Mouse (Mus musculus) forebrain, embryonic 15.5 days (tissue): ENCODE results near the gene Stard3nl. TPM values are rescaled to one million over a fixed set of nuclear protein-coding genes. Genes with fewer than 3 reads are reported as not detected.
"Not testable (repeated sequence)": the region's sequence is repeated elsewhere in the genome, so short reads cannot be mapped to it uniquely, and the experiment has no call there.

Source experiments
- ATAC-seq: fragments of 200-750 bp; cut with Nextera tagmentation; replicated peaks from 2 replicates; pipeline ENCODE4 v1.8.0; 2017; ENCODE audit warnings: mild to moderate bottlenecking, moderate TSS enrichment, moderate library complexity
- H3K27ac ChIP-seq: fragments of 300-500 bp; sonication (generic); replicated peaks from 2 replicates; pipeline ENCODE4 v1.5.1; 2015; ENCODE audit warnings: mild to moderate bottlenecking, inconsistent platforms
- H3K27me3 ChIP-seq: fragments of 300-500 bp; sonication (generic); 2 replicates; pipeline ENCODE4 v1.6.1; 2015; ENCODE audit warnings: inconsistent platforms
- H3K36me3 ChIP-seq: fragments of 300-500 bp; sonication (generic); 2 replicates; pipeline ENCODE4 v1.6.1; 2015; ENCODE audit warnings: mild to moderate bottlenecking, inconsistent platforms
- H3K4me1 ChIP-seq: fragments of 300-500 bp; sonication (generic); 2 replicates; pipeline ENCODE4 v1.6.1; 2015; ENCODE audit warnings: inconsistent platforms
- H3K4me2 ChIP-seq: fragments of 300-500 bp; sonication (generic); replicated peaks from 2 replicates; pipeline ENCODE4 v1.6.1; 2015; ENCODE audit warnings: mild to moderate bottlenecking, inconsistent platforms
- H3K4me3 ChIP-seq: fragments of 300-500 bp; sonication (generic); 2 replicates; pipeline ENCODE4 v1.5.1; 2015; ENCODE audit warnings: mild to moderate bottlenecking, inconsistent platforms
- H3K9ac ChIP-seq: fragments of 300-500 bp; sonication (generic); replicated peaks from 2 replicates; pipeline ENCODE4 v1.6.1; 2015; ENCODE audit warnings: mild to moderate bottlenecking, inconsistent platforms
- H3K9me3 ChIP-seq: fragments of 300-500 bp; sonication (generic); 2 replicates; pipeline ENCODE4 v1.6.1; 2016; ENCODE audit warnings: inconsistent platforms
- WGBS: fragments of 180-500 bp; shearing (Covaris S2); methylation state at CpG from one replicate; pipeline ENCODE4 v1.1.7; 2015; ENCODE audit warnings: mixed read lengths; 5-methylcytosine and 5-hydroxymethylcytosine counted together
- polyA plus RNA-seq: library from polyadenylated mRNA; unstranded; fragments of >200 nt; fragmentation: Nextera tagmentation; extraction: Ambion mirVana; gene quantifications from 2 replicates; pipeline ENCODE4 v1.2.1, GENCODE M21; 2015

Stard3nl gene
- polyA plus RNA-seq, 1 experiment from 2014 or later, result 183 TPM

- H3K4me2 ChIP-seq, H3K27me3 ChIP-seq, H3K36me3 ChIP-seq, H3K27ac ChIP-seq, H3K9ac ChIP-seq, H3K4me3 ChIP-seq, H3K9me3 ChIP-seq, H3K4me1 ChIP-seq, ATAC-seq: not testable (repeated sequence)
- 87% methylated on average over 1 of the region's 1 CpGs for WGBS
Measured at GRCm38 (mm10) chr13:19336310-19336709, 59.3 kb downstream of the Stard3nl start.

Other genes starting within 250 kb of the Stard3nl start
- 24.5 and 25.1 TPM in 2 replicates for gene Epdr1, start 224.1 kb upstream of the Stard3nl start, polyA plus RNA-seq
- 2.0 and 2.8 TPM in 2 replicates for gene Sfrp4, start 227.3 kb upstream of the Stard3nl start, polyA plus RNA-seq